Mouse (Mus musculus): Measurements from ENCODE around the gene Bloc1s6. TPM values are rescaled to one million over a fixed set of nuclear protein-coding genes. Genes with fewer than 3 reads are reported as not detected.

The Bloc1s6 gene
- 66.5 TPM for polyA plus RNA-seq (2017; shearing (Covaris generic))

GRCm38 (mm10) chr2:122737894-122738830 is at the start of gene Bloc1s6:
TSS of gene Bloc1s6 (plus strand) at chr2:122738503.

GRCm38 (mm10) chr2:122702181-122703036 is 35.9 kb upstream of the Bloc1s6 start, which contains the start of gene Slc30a4:
TSS of gene Slc30a4 (minus strand) at chr2:122702663.

GRCm38 (mm10) chr2:122765071-122765793 is 26.9 kb downstream of the Bloc1s6 start, which contains the start of gene Sqor:
TSS of gene Sqor (plus strand) at chr2:122765237.

Other genes starting within 250 kb of the Bloc1s6 start
- gene Gatm, start 127.2 kb upstream of the Bloc1s6 start, polyA plus RNA-seq (2017; shearing (Covaris generic)): 1.3 TPM
- gene AA467197, start 101.5 kb upstream of the Bloc1s6 start, polyA plus RNA-seq (2017; shearing (Covaris generic)): not detected
- 0.13 TPM for gene Slc30a4, start 35.8 kb upstream of the Bloc1s6 start, polyA plus RNA-seq (2017; shearing (Covaris generic))
- gene Sqor, start 26.7 kb downstream of the Bloc1s6 start, polyA plus RNA-seq (2017; shearing (Covaris generic)): 25.2 TPM